Mouse (Mus musculus): Measurements from ENCODE around the gene Ndel1. TPM values are rescaled to one million over a fixed set of nuclear protein-coding genes. Genes with fewer than 3 reads are reported as not detected.

Gene Ndel1
- polyA plus RNA-seq, 1 experiment from 2014 or later, result 55.2 TPM

GRCm38 (mm10) chr11:68779735-68780465 is 91.8 kb downstream of the Ndel1 start:
- Histone ChIP-seq H3K4me1 (peaks cover 12% of the 10 kb centered on the region; the same call in 1 of the 2 replicates), H3K4me3 (no peak overlapping the region), H3K36me3 (peaks cover 99% of the 10 kb centered on the region), H3K9me3 (replicated peaks) (no peaks in the 10 kb centered on the region), H3K27ac (replicated peaks) (peak overlapping the region; percentile 13; the same call in 1 of the 2 replicates), H3K27me3 (ENCODE audit: low read depth, poor library complexity, severe bottlenecking) (no peaks in the 10 kb centered on the region)
- DNase-seq (ENCODE audit: low spot score), result no peak
- WGBS, result 91% methylated on average over 10 of the region's 10 CpGs

- no peak overlapping the region for H3K4me3 ChIP-seq
- no peak overlapping the region for H3K27ac ChIP-seq (replicated peaks)
- H3K9me3 ChIP-seq (replicated peaks), result no peaks in the 10 kb centered on the region
- peaks cover 99% of the 10 kb centered on the region for H3K36me3 ChIP-seq
- no peaks in the 10 kb centered on the region for H3K27me3 ChIP-seq (ENCODE audit: low read depth, poor library complexity, severe bottlenecking)
- no peak for DNase-seq (ENCODE audit: low spot score)
- H3K4me1 ChIP-seq, result peaks cover 12% of the 10 kb centered on the region; the same call in 1 of the 2 replicates
These were observed 92.8 kb downstream of the Ndel1 start for GRCm38 (mm10) chr11:68778855-68779254.

- DNase-seq (ENCODE audit: low spot score), result no peak
- no peak overlapping the region for H3K4me3 ChIP-seq
- no peaks in the 10 kb centered on the region for H3K27me3 ChIP-seq (ENCODE audit: low read depth, poor library complexity, severe bottlenecking)
- no peaks in the 10 kb centered on the region for H3K9me3 ChIP-seq (replicated peaks)
- WGBS, result 90% methylated on average over 11 of the region's 11 CpGs
- H3K27ac ChIP-seq (replicated peaks), result no peak overlapping the region
- H3K4me1 ChIP-seq, result peaks cover 12% of the 10 kb centered on the region; the same call in 1 of the 2 replicates
- H3K36me3 ChIP-seq, result peaks cover 99% of the 10 kb centered on the region
These were observed 93.7 kb downstream of the Ndel1 start for GRCm38 (mm10) chr11:68777933-68778332.

GRCm38 (mm10) chr11:68776147-68776655 is 95.5 kb downstream of the Ndel1 start:
- 84% methylated on average over 7 of the region's 7 CpGs for WGBS
- H3K36me3 ChIP-seq, result peaks cover 99% of the 10 kb centered on the region

More at GRCm38 (mm10) chr11:68776147-68776655, 95.5 kb downstream of the Ndel1 start:
- Histone ChIP-seq H3K4me1 (peaks cover 12% of the 10 kb centered on the region; the same call in 1 of the 2 replicates), H3K27ac (replicated peaks) (no peak overlapping the region), H3K4me3 (no peak overlapping the region), H3K27me3 (ENCODE audit: low read depth, poor library complexity, severe bottlenecking) (no peaks in the 10 kb centered on the region), H3K9me3 (replicated peaks) (no peaks in the 10 kb centered on the region)
- DNase-seq (ENCODE audit: low spot score), result no peak

Other genes with a start within 250 kb of the Ndel1 start
- gene Myh10, start 180.3 kb downstream of the Ndel1 start, polyA plus RNA-seq (2016; fragmentation: Nextera tagmentation; extraction: Ambion mirVana), result 134 and 157 TPM in 2 replicates
- gene Rnf222, start 16.7 kb upstream of the Ndel1 start, polyA plus RNA-seq (2016; fragmentation: Nextera tagmentation; extraction: Ambion mirVana), result 0.04 and 0.05 TPM in 2 replicates
- gene Rpl26, start 29.7 kb upstream of the Ndel1 start, polyA plus RNA-seq (2016; fragmentation: Nextera tagmentation; extraction: Ambion mirVana), result 856 and 1,017 TPM in 2 replicates
- not detected in 2 replicates for gene Odf4, start 55.2 kb upstream of the Ndel1 start, polyA plus RNA-seq (2016; fragmentation: Nextera tagmentation; extraction: Ambion mirVana)
- 6.4 and 6.6 TPM in 2 replicates for gene Arhgef15, start 85.6 kb upstream of the Ndel1 start, polyA plus RNA-seq (2016; fragmentation: Nextera tagmentation; extraction: Ambion mirVana)
- 2.0 and 2.1 TPM in 2 replicates for gene Slc25a35, start 96.3 kb upstream of the Ndel1 start, polyA plus RNA-seq (2016; fragmentation: Nextera tagmentation; extraction: Ambion mirVana)
- 68.4 and 84.6 TPM in 2 replicates for gene Rangrf, start 103.3 kb upstream of the Ndel1 start, polyA plus RNA-seq (2016; fragmentation: Nextera tagmentation; extraction: Ambion mirVana)
- 57.8 and 59.2 TPM in 2 replicates for gene Pfas, start 136.6 kb upstream of the Ndel1 start, polyA plus RNA-seq (2016; fragmentation: Nextera tagmentation; extraction: Ambion mirVana)
- 82.4 and 85.6 TPM in 2 replicates for gene Ctc1, start 144.1 kb upstream of the Ndel1 start, polyA plus RNA-seq (2016; fragmentation: Nextera tagmentation; extraction: Ambion mirVana)
- gene Aurkb, start 173.8 kb upstream of the Ndel1 start, polyA plus RNA-seq (2016; fragmentation: Nextera tagmentation; extraction: Ambion mirVana), result 218 and 239 TPM in 2 replicates
- 6.9 and 8.7 TPM in 2 replicates for gene Borcs6, start 187.9 kb upstream of the Ndel1 start, polyA plus RNA-seq (2016; fragmentation: Nextera tagmentation; extraction: Ambion mirVana)
- 63.4 and 64.8 TPM in 2 replicates for gene Tmem107, start 198.9 kb upstream of the Ndel1 start, polyA plus RNA-seq (2016; fragmentation: Nextera tagmentation; extraction: Ambion mirVana)
- 63.1 and 90.1 TPM in 2 replicates for gene Vamp2, start 216.6 kb upstream of the Ndel1 start, polyA plus RNA-seq (2016; fragmentation: Nextera tagmentation; extraction: Ambion mirVana)
- 6.8 and 7.6 TPM in 2 replicates for gene Per1, start 223.4 kb upstream of the Ndel1 start, polyA plus RNA-seq (2016; fragmentation: Nextera tagmentation; extraction: Ambion mirVana)
- gene Hes7, start 248.5 kb upstream of the Ndel1 start, polyA plus RNA-seq (2016; fragmentation: Nextera tagmentation; extraction: Ambion mirVana), result 0.07 and 0.09 TPM in 2 replicates

Data from midbrain, embryonic 10.5 days (tissue).